Mouse (Mus musculus) mammary gland, adult 2 months (tissue): ENCODE data around the gene Dysf. TPM values are rescaled to one million over a fixed set of nuclear protein-coding genes. Genes with fewer than 3 reads are reported as not detected.

Source experiments
- polyA plus RNA-seq: library from polyadenylated mRNA; depleted of rRNA; stranded (reverse); fragments of >200 nt; gene quantifications from 2 replicates; pipeline ENCODE4 v1.2.3, GENCODE M21; 2012; ENCODE audit warnings: low replicate concordance; rRNA removed

The Dysf gene
- polyA plus RNA-seq = 17.2 and 30.8 TPM in 2 replicates

GRCm38 (mm10) chr6:84008363-84009171 is at the start of gene Dysf:
Dysf (plus strand) TSS chr6:84008590.

Other genes with a start within 250 kb of the Dysf start
- not detected in 2 replicates for gene Ankrd53, start 245.9 kb upstream of the Dysf start, polyA plus RNA-seq
- 113 and 176 TPM in 2 replicates for gene Tex261, start 232.8 kb upstream of the Dysf start, polyA plus RNA-seq
- 17.5 and 20.0 TPM in 2 replicates for gene Nagk, start 213.6 kb upstream of the Dysf start, polyA plus RNA-seq
- 8.8 and 17.5 TPM in 2 replicates for gene Paip2b, start 176.8 kb upstream of the Dysf start, polyA plus RNA-seq
- gene Zfp638, start 141.5 kb upstream of the Dysf start, polyA plus RNA-seq = 6.3 and 10.6 TPM in 2 replicates